8 mouse cellular contexts compared by ENCODE assay signal in genomic region chr5:120679676-120680555, GRCm38 (mm10). TPM values are rescaled to one million over a fixed set of nuclear protein-coding genes. Genes with fewer than 3 reads are reported as not detected.
DNase-seq lines count a peak whose midpoint lies in the region; ATAC-seq lines count a peak whose summit lies in the region.

No protein-coding gene starts in this region.

- peaks cover 46% of the 10 kb centered on the region for H3K27me3 ChIP-seq in forebrain, embryonic 12.5 days
- H3K27me3 ChIP-seq in liver, embryonic 12.5 days (replicated peaks) = peaks cover 76% of the 10 kb centered on the region
- H3K27me3 ChIP-seq in neural tube, embryonic 12.5 days (replicated peaks) = peaks cover 38% of the 10 kb centered on the region

- peak overlapping the region; percentile 91 for H3K27ac ChIP-seq in forebrain, embryonic 12.5 days
- H3K27ac ChIP-seq in liver, embryonic 12.5 days = no peak overlapping the region
- peak overlapping the region; percentile 70; the same call in 1 of the 2 replicates for H3K27ac ChIP-seq in neural tube, embryonic 12.5 days

- no peaks in the 10 kb centered on the region for H3K9me3 ChIP-seq in forebrain, embryonic 12.5 days
- H3K9me3 ChIP-seq in liver, embryonic 12.5 days (replicated peaks) = no peaks in the 10 kb centered on the region
- H3K9me3 ChIP-seq in neural tube, embryonic 12.5 days = no peaks in the 10 kb centered on the region

- peak overlapping the region; percentile 40 for H3K4me3 ChIP-seq in forebrain, embryonic 12.5 days (replicated peaks)
- peak overlapping the region; percentile 25; the same call in 1 of the 2 replicates for H3K4me3 ChIP-seq in liver, embryonic 12.5 days
- H3K4me3 ChIP-seq in neural tube, embryonic 12.5 days = peak overlapping the region; percentile 36

- H3K4me1 ChIP-seq in forebrain, embryonic 12.5 days = peaks cover 31% of the 10 kb centered on the region
- no peaks in the 10 kb centered on the region for H3K4me1 ChIP-seq in liver, embryonic 12.5 days
- H3K4me1 ChIP-seq in neural tube, embryonic 12.5 days = peaks cover 23% of the 10 kb centered on the region

- H3K9ac ChIP-seq in forebrain, embryonic 12.5 days = peak overlapping the region; percentile 58
- H3K9ac ChIP-seq in liver, embryonic 12.5 days = no peak overlapping the region
- peak overlapping the region; percentile 53 for H3K9ac ChIP-seq in neural tube, embryonic 12.5 days

- intact Hi-C loops in heart, postnatal 10 days (cut with DNase I) = loop anchor here (1.0 kb wide), 2 partner anchors 34 to 66 kb away; no protein-coding TSS in a partner anchor

- peak; percentile 70 for DNase-seq in CD4-positive, CD25-positive, alpha-beta regulatory T cell, adult 2 months (ENCODE audit: low read depth, low spot score)
- peak; percentile 95 for DNase-seq in brain, embryonic 18.5 days (ENCODE audit: low read depth, low spot score)
- peak; percentile 84 to 85 for DNase-seq in heart, postnatal 10 days
- peak; percentile 84 to 93 for DNase-seq in kidney, postnatal 25 days
- DNase-seq in testis, postnatal 14 days (ENCODE audit: low spot score) = peak; percentile 86

- peak; percentile 88 for ATAC-seq in forebrain, embryonic 12.5 days (ENCODE audit: low FRiP score)
- peak; percentile 41; the same call in 1 of the 2 replicates for ATAC-seq in liver, embryonic 12.5 days
- ATAC-seq in neural tube, embryonic 12.5 days (ENCODE audit: low FRiP score, low read depth) = peak; percentile 91

- 0 out of 2 replicates have a peak, but pooled peaks cover 5% of the 10 kb centered on the region for H3K36me3 ChIP-seq in forebrain, embryonic 12.5 days (replicated peaks)
- H3K36me3 ChIP-seq in liver, embryonic 12.5 days = no peaks in the 10 kb centered on the region
- 0 out of 2 replicates have a peak, but pooled peaks cover 6% of the 10 kb centered on the region for H3K36me3 ChIP-seq in neural tube, embryonic 12.5 days

- peak overlapping the region; percentile 65 for H3K4me2 ChIP-seq in forebrain, embryonic 12.5 days
- H3K4me2 ChIP-seq in liver, embryonic 12.5 days = peak overlapping the region; percentile 51
- peak overlapping the region; percentile 69 for H3K4me2 ChIP-seq in neural tube, embryonic 12.5 days (replicated peaks)

- WGBS in forebrain, embryonic 12.5 days = under 1% methylated on average over 24 of the region's 24 CpGs
- 5% methylated on average over 24 of the region's 24 CpGs for WGBS in liver, embryonic 12.5 days (ENCODE audit: insufficient replicate concordance)
- under 1% methylated on average over 24 of the region's 24 CpGs for WGBS in neural tube, embryonic 12.5 days

RNA-seq across cellular contexts. Expression of gene Rasal1, which starts 31.3 kb away (rescaled TPM):
- polyA plus RNA-seq in forebrain, embryonic 12.5 days (2016; fragmentation: Nextera tagmentation; extraction: Ambion mirVana) = 0.17 and 0.20 TPM in 2 replicates
- total RNA-seq in heart, postnatal 10 days (2021) = under 1 TPM; 0.15 to 0.31 TPM
- 0.19 and 0.20 TPM in 2 replicates for polyA plus RNA-seq in liver, embryonic 12.5 days (2016; fragmentation: Nextera tagmentation; extraction: Ambion mirVana)
- polyA plus RNA-seq in neural tube, embryonic 12.5 days (2016; fragmentation: Nextera tagmentation; extraction: Ambion mirVana) = 0.15 and 0.33 TPM in 2 replicates

RNA-seq across cellular contexts. Expression of gene Dtx1, which starts 31.8 kb away (rescaled TPM):
- 17.1 and 18.1 TPM in 2 replicates for polyA plus RNA-seq in forebrain, embryonic 12.5 days (2016; fragmentation: Nextera tagmentation; extraction: Ambion mirVana)
- total RNA-seq in heart, postnatal 10 days (2021) = 1 to 10 TPM in 1 of 2 experiments, under 1 TPM in 1; 0.99 to 1.5 TPM
- polyA plus RNA-seq in liver, embryonic 12.5 days (2016; fragmentation: Nextera tagmentation; extraction: Ambion mirVana) = 0.37 and 0.67 TPM in 2 replicates
- 27.0 and 29.1 TPM in 2 replicates for polyA plus RNA-seq in neural tube, embryonic 12.5 days (2016; fragmentation: Nextera tagmentation; extraction: Ambion mirVana)

RNA-seq across cellular contexts. Expression of gene Cfap73, which starts 45.9 kb away (rescaled TPM):
- polyA plus RNA-seq in forebrain, embryonic 12.5 days (2016; fragmentation: Nextera tagmentation; extraction: Ambion mirVana) = 0.28 TPM in 1 of 2 replicates, not detected in the other
- not detected for total RNA-seq in heart, postnatal 10 days (2021)
- not detected in 2 replicates for polyA plus RNA-seq in liver, embryonic 12.5 days (2016; fragmentation: Nextera tagmentation; extraction: Ambion mirVana)
- not detected in 2 replicates for polyA plus RNA-seq in neural tube, embryonic 12.5 days (2016; fragmentation: Nextera tagmentation; extraction: Ambion mirVana)

Comparison
In these comparisons a context has a peak if more than half of its experiments do, and no peak if none do; other contexts are left out.
1. ATAC-seq: peak in every context shown above with its lines; median percentile 91 in neural tube, embryonic 12.5 days; 88 in forebrain, embryonic 12.5 days; 41 in liver, embryonic 12.5 days.
2. RNA of gene Dtx1, which starts 31.8 kb away (polyA plus RNA-seq): 27.0 to 29.1 TPM in neural tube, embryonic 12.5 days and 17.1 to 18.1 TPM in forebrain, embryonic 12.5 days; 0.37 to 0.67 TPM in liver, embryonic 12.5 days; every median in the first group is over 10 times any median in the second.
3. Peak in every context shown above with its lines, with median percentiles within 50 percentile points of each other: DNase-seq, H3K4me2 ChIP-seq and H3K4me3 ChIP-seq.